Mouse (Mus musculus): ENCODE data around the gene Tmcc1. TPM values are rescaled to one million over a fixed set of nuclear protein-coding genes. Genes with fewer than 3 reads are reported as not detected.

Gene Tmcc1
- polyA plus RNA-seq, 1 experiment from 2014 or later: 5.3 TPM

DNA sequence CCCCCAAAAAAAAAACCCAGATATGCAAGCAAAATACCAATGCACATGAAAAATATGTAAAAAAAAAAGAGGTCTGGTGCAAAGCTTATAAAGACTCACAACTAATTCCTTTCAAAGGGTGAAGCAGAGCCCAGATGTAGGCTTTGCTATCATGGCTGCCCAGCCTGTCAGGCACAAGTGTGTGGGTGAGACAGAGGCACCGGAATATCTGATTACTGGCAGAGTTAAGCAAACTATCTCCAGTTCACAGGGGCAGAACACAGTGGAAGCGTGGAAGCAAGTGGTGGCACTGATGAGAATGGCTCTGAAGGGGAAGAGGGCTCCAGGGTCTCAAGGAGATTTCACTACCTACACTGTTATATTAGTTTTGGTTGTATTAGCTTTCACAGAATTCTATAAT, 155.1 kb downstream of the Tmcc1 start:
- Histone ChIP-seq H3K9ac (no peak overlapping the region), H3K4me2 (peak overlapping the region; percentile 22; the same call in 1 of the 2 replicates), H3K4me3 (no peak overlapping the region), H3K36me3 (peaks cover 7% of the 10 kb centered on the region; the same call in 1 of the 2 replicates), H3K27me3 (replicated peaks) (no peaks in the 10 kb centered on the region), H3K9me3 (replicated peaks) (peaks cover 3% of the 10 kb centered on the region; the same call in 1 of the 2 replicates), H3K27ac (no peak overlapping the region), H3K4me1 (peaks cover 26% of the 10 kb centered on the region)
- peak; percentile 80 for ATAC-seq
- WGBS (ENCODE audit: insufficient replicate concordance): 15% methylated on average over 2 of the region's 2 CpGs

DNA sequence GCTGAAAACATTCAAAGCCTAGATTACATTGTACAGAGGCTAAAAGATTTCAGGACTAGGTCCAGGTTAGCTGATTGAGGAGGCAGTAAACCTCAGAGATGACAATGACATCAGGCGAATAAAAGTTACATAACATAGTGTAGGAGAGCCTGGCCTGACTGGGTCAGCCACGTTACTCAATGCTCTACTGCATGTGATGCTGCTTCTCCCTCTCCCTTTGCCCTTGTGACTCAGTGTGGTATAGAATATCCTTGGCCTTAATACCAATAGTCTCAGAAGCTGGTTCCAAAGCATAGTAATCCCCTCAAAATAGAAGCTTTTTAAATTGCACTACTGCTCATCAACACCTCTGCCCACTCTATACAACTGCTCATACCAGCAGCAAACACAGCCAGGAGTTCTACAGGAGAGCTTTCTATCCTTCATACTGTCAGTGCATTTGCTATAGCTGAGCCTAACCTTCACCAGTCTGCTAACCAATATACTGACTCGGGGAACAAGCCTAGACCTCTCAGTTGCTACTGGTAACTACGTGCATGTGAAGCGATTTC, 155.9 kb downstream of the Tmcc1 start:
- no peaks in the 10 kb centered on the region for H3K36me3 ChIP-seq
- H3K4me3 ChIP-seq: no peak overlapping the region
- H3K9me3 ChIP-seq (replicated peaks): no peaks in the 10 kb centered on the region
- H3K9ac ChIP-seq: no peak overlapping the region
- no peaks in the 10 kb centered on the region for H3K27me3 ChIP-seq (replicated peaks)
- H3K4me1 ChIP-seq: peaks cover 26% of the 10 kb centered on the region
- no peak overlapping the region for H3K27ac ChIP-seq
- ATAC-seq: no peak
- no peak overlapping the region for H3K4me2 ChIP-seq
- WGBS (ENCODE audit: insufficient replicate concordance): 71% methylated on average over 5 of the region's 5 CpGs

DNA sequence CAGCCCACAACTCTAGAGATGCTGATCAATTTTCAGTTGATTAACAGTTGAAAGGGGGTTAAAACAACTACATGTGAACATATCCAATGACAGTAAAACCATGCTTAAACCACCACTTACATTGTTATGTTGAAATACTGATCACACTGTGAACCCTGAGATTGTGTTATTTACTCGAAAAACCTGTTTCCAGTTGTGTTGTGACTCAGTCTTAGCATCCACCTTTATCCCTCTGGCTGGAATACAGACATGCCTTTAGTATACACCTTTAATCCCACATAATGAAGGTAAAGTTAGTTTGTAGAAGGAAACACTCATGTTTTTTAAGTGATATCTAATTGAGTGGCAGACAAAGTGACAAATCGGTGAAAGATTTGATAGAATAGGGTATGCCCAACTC, 156.7 kb downstream of the Tmcc1 start:
- no peak overlapping the region for H3K4me3 ChIP-seq
- no peak overlapping the region for H3K9ac ChIP-seq
- H3K9me3 ChIP-seq (replicated peaks): no peaks in the 10 kb centered on the region
- no peaks in the 10 kb centered on the region for H3K36me3 ChIP-seq
- H3K4me2 ChIP-seq: no peak overlapping the region
- no peak overlapping the region for H3K27ac ChIP-seq
- H3K27me3 ChIP-seq (replicated peaks): no peaks in the 10 kb centered on the region
- ATAC-seq: no peak
- peaks cover 29% of the 10 kb centered on the region for H3K4me1 ChIP-seq
- WGBS (ENCODE audit: insufficient replicate concordance): 72% methylated on average over 2 of the region's 2 CpGs

DNA sequence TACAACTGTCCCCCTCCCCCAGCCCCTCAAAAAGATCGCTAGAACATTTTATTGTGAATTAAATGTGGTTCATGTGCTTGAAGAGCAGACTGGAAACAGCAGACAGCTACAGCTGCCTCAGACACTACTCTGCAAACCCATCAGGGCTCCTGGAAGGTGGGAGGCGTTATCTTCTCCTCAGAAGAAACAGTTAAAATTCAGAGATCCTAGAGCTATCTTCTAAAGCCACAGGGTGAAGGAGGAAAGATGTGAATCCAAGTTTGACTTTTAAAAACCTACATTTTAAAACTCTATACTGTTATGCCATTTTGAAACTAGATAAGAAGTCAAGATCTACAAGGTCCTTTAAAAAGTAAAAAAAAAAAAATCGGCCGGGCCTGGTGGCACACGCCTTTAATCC, 162.2 kb downstream of the Tmcc1 start:
- Histone ChIP-seq H3K27ac (no peak overlapping the region), H3K4me2 (no peak overlapping the region), H3K4me1 (0 out of 2 replicates have a peak, but pooled peaks cover 10% of the 10 kb centered on the region), H3K9ac (no peak overlapping the region), H3K4me3 (no peak overlapping the region), H3K36me3 (no peaks in the 10 kb centered on the region), H3K27me3 (replicated peaks) (no peaks in the 10 kb centered on the region), H3K9me3 (replicated peaks) (no peaks in the 10 kb centered on the region)
- ATAC-seq: peak; percentile 68; the same call in 1 of the 2 replicates
- WGBS (ENCODE audit: insufficient replicate concordance): 41% methylated on average over 5 of the region's 5 CpGs

DNA sequence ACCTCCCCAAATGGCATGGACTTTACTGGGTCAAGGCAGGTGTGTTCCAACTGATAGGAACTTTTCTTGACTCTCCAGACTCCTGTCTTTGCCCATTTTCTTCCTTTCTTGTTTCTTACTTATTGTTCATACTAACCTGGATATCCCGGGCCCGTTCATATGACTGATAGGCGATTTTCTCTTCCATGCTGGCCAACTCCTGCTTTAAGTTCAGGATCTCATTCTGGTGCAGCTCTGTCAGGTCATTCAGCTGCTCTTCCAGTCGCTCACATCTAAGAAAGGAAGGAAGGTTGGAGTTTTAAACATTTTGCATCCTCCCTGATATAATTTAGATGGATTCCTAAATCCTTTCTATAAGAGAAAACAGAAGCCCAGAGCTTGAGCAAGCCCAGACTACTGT, 168.6 kb downstream of the Tmcc1 start:
- no peak overlapping the region for H3K4me3 ChIP-seq
- H3K4me2 ChIP-seq: no peak overlapping the region
- H3K9me3 ChIP-seq (replicated peaks): peaks cover 9% of the 10 kb centered on the region
- no peak overlapping the region for H3K27ac ChIP-seq
- peaks cover 13% of the 10 kb centered on the region; the same call in 1 of the 2 replicates for H3K36me3 ChIP-seq
- 71% methylated on average over 4 of the region's 4 CpGs for WGBS (ENCODE audit: insufficient replicate concordance)
- H3K27me3 ChIP-seq (replicated peaks): no peaks in the 10 kb centered on the region
- H3K4me1 ChIP-seq: no peaks in the 10 kb centered on the region
- no peak for ATAC-seq
- no peak overlapping the region for H3K9ac ChIP-seq

DNA sequence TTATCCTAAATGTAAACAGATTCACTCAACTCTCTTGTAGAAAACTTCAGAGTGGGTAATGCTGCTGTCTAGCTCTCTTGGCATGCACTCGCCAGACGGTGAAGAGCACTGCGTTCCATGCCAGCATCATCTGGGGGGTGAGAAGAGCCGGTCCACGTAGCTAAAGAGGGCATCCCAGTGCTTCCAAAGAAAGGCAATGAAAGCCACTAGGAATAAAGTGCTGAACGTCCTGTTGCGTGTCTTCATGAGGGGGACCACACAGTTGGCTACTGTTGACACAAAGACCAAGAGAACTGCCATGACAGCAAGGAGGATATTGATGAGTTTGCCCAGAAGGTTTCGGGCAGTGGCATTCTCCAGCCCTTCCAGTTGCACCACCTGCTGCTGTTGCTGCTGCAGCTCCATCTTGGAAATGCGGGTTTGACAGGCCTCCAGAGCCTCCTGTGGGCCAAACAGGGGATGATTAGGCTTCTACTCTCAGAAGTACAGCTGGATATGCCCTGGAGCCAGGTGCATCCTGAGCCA, 171.3 kb downstream of the Tmcc1 start:
- peaks cover 13% of the 10 kb centered on the region; the same call in 1 of the 2 replicates for H3K36me3 ChIP-seq
- WGBS (ENCODE audit: insufficient replicate concordance): 76% methylated on average over 9 of the region's 9 CpGs
- no peak overlapping the region for H3K9ac ChIP-seq
- H3K9me3 ChIP-seq (replicated peaks): peaks cover 9% of the 10 kb centered on the region
- no peaks in the 10 kb centered on the region for H3K4me1 ChIP-seq
- H3K4me3 ChIP-seq: no peak overlapping the region
- no peak for ATAC-seq
- no peak overlapping the region for H3K27ac ChIP-seq
- no peaks in the 10 kb centered on the region for H3K27me3 ChIP-seq (replicated peaks)
- no peak overlapping the region for H3K4me2 ChIP-seq

DNA sequence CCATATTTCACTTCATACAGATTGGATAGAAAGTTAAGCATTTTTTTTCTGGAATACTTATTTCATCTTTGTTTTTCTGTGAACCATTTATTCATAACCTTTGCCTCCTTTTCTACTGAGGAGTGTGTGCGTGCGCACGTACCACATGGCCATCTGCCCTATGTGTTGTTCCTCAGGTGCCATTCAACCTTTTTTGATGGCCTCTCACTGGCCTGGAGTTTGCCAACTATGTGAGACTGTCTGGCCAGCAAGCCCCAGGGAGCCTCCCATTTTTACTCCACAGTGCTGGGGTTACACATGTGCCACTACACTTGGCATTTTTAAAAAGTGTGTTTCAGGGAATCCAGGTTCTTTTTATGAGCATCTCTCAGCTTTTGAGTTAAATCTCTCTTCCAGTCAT, 177.4 kb downstream of the Tmcc1 start:
- no peak overlapping the region for H3K27ac ChIP-seq
- 90% methylated on average over 3 of the region's 3 CpGs for WGBS (ENCODE audit: insufficient replicate concordance)
- H3K27me3 ChIP-seq (replicated peaks): no peaks in the 10 kb centered on the region
- no peaks in the 10 kb centered on the region for H3K4me1 ChIP-seq
- no peak overlapping the region for H3K4me3 ChIP-seq
- no peak for ATAC-seq
- H3K4me2 ChIP-seq: no peak overlapping the region
- H3K9ac ChIP-seq: no peak overlapping the region
- H3K36me3 ChIP-seq: 0 out of 2 replicates have a peak, but pooled peaks cover 1% of the 10 kb centered on the region
- no peaks in the 10 kb centered on the region for H3K9me3 ChIP-seq (replicated peaks)

DNA sequence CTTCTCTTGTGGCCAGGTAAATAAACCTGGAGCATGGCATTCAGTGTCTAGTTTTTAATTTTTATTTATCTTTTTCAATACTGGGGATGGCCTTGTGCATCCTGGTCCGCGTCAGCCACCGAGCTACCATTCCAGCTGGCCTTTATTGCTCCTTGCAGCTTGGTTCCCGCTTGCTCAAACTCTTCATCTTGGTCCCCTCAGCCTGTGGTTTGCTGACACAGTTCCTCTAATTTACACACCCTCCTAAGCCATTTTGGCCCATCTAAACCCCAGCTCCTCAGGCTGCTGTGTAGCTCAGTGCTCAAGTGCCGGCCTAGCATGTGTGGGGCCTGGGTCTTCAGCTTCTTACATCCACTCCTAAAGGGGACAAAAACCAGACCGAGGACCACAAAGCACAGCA, 179.2 kb downstream of the Tmcc1 start:
- no peak for ATAC-seq
- Histone ChIP-seq H3K4me1 (no peaks in the 10 kb centered on the region), H3K9ac (no peak overlapping the region), H3K4me2 (no peak overlapping the region), H3K9me3 (replicated peaks) (no peaks in the 10 kb centered on the region), H3K36me3 (no peaks in the 10 kb centered on the region), H3K27ac (no peak overlapping the region), H3K4me3 (no peak overlapping the region), H3K27me3 (replicated peaks) (no peaks in the 10 kb centered on the region)
- 59% methylated on average over 6 of the region's 6 CpGs for WGBS (ENCODE audit: insufficient replicate concordance)

DNA sequence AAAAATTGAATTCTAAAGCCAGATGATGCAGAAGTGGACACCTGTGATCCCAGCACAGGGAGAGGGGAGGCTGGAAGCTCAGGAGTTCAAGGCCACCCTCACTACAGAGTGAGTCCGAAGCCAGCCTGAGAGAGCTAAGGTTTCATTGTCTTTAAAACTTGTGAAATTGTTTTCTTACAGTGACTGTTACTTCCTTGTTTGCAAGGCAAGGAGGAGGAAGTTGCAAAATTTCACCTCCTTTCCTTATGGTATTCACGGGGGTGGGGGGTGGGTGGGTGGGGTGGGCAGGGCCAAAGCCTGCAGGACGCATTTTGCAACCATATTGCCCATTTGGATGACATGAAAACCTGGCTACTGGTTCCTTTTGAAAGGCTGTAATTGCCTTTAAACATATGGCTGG, 179.6 kb downstream of the Tmcc1 start:
- 32% methylated on average over 3 of the region's 3 CpGs for WGBS (ENCODE audit: insufficient replicate concordance)
- H3K36me3 ChIP-seq: no peaks in the 10 kb centered on the region
- H3K27me3 ChIP-seq (replicated peaks): no peaks in the 10 kb centered on the region
- H3K9me3 ChIP-seq (replicated peaks): no peaks in the 10 kb centered on the region
- no peak overlapping the region for H3K4me2 ChIP-seq
- no peak overlapping the region for H3K4me3 ChIP-seq
- H3K9ac ChIP-seq: no peak overlapping the region
- no peak overlapping the region for H3K27ac ChIP-seq
- no peak for ATAC-seq
- H3K4me1 ChIP-seq: no peaks in the 10 kb centered on the region

DNA sequence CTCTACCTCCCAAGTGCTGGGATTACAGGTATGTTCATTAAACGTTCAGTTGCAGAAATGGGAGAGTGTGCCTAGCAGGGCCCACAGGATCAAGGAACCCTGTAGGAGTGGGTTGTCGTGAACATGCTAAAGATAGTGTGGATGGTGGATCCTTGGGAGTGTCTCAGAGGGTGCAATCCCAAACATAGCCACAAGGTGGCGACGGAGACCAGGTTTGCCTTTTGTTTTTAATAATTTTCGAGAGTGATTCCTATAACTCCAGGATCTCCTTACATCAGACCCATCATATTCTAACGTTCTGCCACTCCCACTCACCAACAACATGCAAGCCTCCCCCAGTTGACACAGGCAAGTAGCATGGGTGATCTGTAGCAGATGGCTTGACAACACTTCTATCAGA, 182.7 kb downstream of the Tmcc1 start:
- WGBS (ENCODE audit: insufficient replicate concordance): under 1% methylated on average over 6 of the region's 6 CpGs
- Histone ChIP-seq H3K4me2 (no peak overlapping the region), H3K36me3 (no peaks in the 10 kb centered on the region), H3K9me3 (replicated peaks) (no peaks in the 10 kb centered on the region), H3K4me3 (no peak overlapping the region), H3K27me3 (replicated peaks) (no peaks in the 10 kb centered on the region), H3K9ac (no peak overlapping the region), H3K4me1 (peaks cover 25% of the 10 kb centered on the region; the same call in 1 of the 2 replicates), H3K27ac (no peak overlapping the region)
- ATAC-seq: 0 out of 2 replicates have a peak, but pooled peaks have one; percentile 37

DNA sequence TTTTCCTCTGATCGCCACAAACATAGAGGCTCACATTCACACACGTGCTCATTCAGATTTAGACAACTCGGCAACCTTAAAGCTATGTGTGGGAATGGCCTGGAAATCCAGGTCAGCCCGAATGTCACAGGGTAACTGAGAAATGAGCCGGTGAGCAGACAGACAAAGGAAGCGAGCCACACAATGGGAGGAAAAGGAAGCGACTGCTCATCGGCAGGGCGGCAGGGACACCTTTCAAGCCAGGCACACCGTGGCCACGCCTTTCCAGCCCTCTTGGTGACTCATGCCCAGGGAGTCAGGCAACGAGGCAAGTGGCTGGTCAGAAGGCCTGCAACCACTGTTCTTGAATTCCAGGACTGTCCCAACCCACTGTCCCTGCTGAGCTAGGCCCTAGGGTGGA, 183.9 kb downstream of the Tmcc1 start:
- no peak overlapping the region for H3K4me3 ChIP-seq
- no peak for ATAC-seq
- no peak overlapping the region for H3K9ac ChIP-seq
- H3K27me3 ChIP-seq (replicated peaks): no peaks in the 10 kb centered on the region
- H3K36me3 ChIP-seq: no peaks in the 10 kb centered on the region
- peaks cover 35% of the 10 kb centered on the region for H3K4me1 ChIP-seq
- WGBS (ENCODE audit: insufficient replicate concordance): 33% methylated on average over 12 of the region's 12 CpGs
- H3K27ac ChIP-seq: no peak overlapping the region
- H3K9me3 ChIP-seq (replicated peaks): no peaks in the 10 kb centered on the region
- H3K4me2 ChIP-seq: no peak overlapping the region

DNA sequence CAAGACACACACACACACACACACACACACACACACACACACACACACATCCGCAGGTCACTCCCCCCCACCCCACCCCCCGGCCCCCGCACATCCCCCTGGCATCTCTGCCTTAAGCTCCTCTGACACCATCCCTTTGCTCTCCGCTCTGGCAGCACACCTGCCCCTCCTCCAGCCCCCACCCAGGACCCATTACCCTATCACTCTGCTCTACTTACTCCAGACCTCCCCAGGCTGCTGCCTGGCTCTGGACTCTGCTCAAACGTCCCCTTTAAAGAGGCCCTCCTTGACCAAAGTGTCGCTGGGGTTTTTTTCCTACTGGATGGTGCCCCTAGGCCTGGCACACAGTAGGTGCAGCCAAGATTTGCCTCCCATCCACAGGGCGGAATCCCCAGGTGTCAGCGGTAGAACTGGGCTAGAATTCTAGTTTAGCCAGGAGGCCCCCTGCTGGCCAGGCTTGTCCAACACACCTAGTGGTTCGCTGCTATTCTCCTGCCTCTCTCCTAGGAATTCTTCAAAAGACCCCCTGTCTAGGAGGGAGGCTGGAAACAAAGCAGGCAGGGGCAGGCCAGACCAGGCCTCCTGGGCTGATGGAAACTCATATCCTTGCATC, 185.6 kb downstream of the Tmcc1 start:
- WGBS (ENCODE audit: insufficient replicate concordance): 26% methylated on average over 9 of the region's 9 CpGs
- Histone ChIP-seq H3K4me1 (peaks cover 51% of the 10 kb centered on the region), H3K4me2 (no peak overlapping the region), H3K9ac (no peak overlapping the region), H3K36me3 (no peaks in the 10 kb centered on the region), H3K4me3 (no peak overlapping the region), H3K27ac (no peak overlapping the region), H3K9me3 (replicated peaks) (no peaks in the 10 kb centered on the region), H3K27me3 (replicated peaks) (no peaks in the 10 kb centered on the region)
- ATAC-seq: no peak

All from liver, embryonic 12.5 days (tissue).